Mouse (Mus musculus) 416B (cell line): ENCODE measurements around the gene Zfp182.

Source experiments
- DNase-seq: peaks from one replicate; pipeline ENCODE4 v3.0.0; 2011; ENCODE audit warnings: low read depth

Gene Zfp182

GRCm38 (mm10) chrX:21061866-21062543 is at the start of gene Zfp182:
Gene Zfp182, minus strand, starts transcription at chrX:21062316.
- peak; percentile 88 for DNase-seq

- no peak for DNase-seq
These were observed 27.7 kb upstream of the Zfp182 start for GRCm38 (mm10) chrX:21089867-21090239.

GRCm38 (mm10) chrX:21088983-21089866 is 27.1 kb upstream of the Zfp182 start, which contains the start of gene Zfp300:
Gene Zfp300, minus strand, starts transcription at chrX:21089527.
- DNase-seq, result no peak

- DNase-seq, result no peak
These were observed 26.5 kb upstream of the Zfp182 start for GRCm38 (mm10) chrX:21088645-21088982.

- DNase-seq, result no peak
These were observed 6.0 kb upstream of the Zfp182 start, which contains the start of gene Spaca5 for GRCm38 (mm10) chrX:21068106-21068505. Gene Spaca5, plus strand, starts transcription at chrX:21068406.

- DNase-seq, result no peak
These were observed 401 bp upstream of the Zfp182 start for GRCm38 (mm10) chrX:21062544-21062890.

GRCm38 (mm10) chrX:21061460-21061859 is 656 bp downstream of the Zfp182 start:
- no peak for DNase-seq

- no peak for DNase-seq
These were observed 81.2 kb downstream of the Zfp182 start for GRCm38 (mm10) chrX:20980901-20981300.
